Mouse (Mus musculus): ENCODE results near the gene Ccdc148.

Ccdc148 gene

DNA sequence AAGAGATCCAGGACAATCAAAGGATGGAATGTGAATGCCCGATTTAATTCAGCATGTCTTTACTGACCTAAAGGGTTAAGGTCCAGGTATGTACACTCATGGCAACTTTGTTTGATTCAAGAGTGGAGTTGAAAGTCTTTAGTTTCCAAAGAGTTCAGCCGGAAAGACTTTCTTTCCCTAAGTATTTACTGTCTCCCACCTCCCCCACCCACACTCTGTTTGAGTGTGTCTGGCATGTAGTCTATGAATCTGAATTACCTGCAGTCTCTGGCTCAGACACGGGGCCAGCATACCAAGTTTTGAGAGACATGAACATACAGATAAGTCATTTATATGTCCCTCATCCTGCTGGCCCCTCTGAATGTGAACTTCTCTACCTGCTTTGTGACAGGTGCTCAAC is 374.3 kb downstream of the Ccdc148 start:
- in situ Hi-C loops (cut with MboI) = no loop called here

DNA sequence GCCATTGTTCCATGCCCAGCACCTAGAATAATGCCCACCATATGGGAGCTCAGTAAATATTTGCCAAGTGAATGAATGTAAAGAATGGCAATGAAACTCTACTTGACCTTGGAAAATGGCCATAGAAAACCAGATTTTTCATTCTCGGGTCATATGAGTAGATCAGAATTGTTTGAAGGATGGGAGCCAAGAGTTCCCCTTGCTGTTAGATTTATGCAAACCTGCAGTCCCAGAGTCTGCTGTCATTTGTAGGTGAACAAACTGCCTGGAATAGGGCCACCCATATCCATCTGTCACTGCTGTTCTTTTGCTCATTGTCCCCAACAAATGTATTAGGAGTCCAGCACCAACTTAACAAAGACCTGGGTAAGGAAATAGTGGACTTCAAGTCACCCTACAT is 377.0 kb downstream of the Ccdc148 start:
- in situ Hi-C loops (cut with MboI) = no loop called here

DNA sequence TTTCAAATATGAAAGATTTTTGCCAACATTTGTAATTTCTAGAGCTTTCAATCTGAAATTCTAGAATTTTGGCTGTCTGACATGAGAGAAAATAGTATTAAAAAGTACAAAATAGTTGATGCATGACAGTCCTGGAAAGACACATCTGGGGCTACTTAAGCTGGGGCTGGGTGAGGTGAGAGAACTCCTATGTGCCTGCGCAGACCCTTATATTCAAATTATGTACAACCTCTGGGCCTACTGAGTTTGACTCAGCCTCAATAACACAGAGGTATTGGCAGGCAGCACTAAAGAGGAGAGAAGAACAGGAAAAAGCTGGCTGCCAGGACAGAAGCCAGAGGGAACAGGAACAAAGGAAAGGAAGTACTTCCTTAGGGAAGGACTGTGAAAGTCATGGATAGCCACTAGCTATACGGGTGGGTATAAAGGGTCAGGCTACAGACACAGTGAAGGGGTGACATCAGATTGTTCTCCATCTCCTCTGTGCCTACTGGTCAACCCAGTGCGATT is 381.4 kb downstream of the Ccdc148 start:
- in situ Hi-C loops (cut with MboI) = no loop called here

DNA sequence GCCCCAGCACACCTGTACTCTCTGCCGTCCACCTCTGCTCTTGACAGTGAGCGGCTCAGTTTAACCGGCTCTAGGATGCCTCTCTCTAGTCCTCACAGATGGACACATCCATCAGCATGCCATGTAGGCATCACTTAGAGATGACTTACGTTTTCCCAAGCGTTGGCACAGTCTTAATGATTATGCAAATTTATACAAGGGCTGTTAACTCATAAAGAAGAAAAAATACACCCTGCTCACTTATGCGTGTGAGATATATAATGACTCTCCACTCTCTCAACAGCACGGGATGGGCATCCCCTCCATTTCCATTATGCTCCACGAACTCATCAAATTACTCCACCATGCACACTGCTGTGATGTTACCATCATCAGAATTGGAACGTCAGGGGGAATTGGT is 386.6 kb downstream of the Ccdc148 start:
- in situ Hi-C loops (cut with MboI) = no loop called here
